Mouse (Mus musculus) liver, embryonic 14.5 days (tissue): ENCODE measurements at regions not wholly inside any gene's neighbourhood (a gene's known extent, or its start where the extent isn't known, plus 50 kb on each side); places are given as distances from the start of the nearest gene placed in this dataset.

Source experiments
- ATAC-seq: fragments of 200-750 bp; cut with Nextera tagmentation; 2 replicates; pipeline ENCODE4 v1.8.0; 2017; ENCODE audit warnings: moderate number of reproducible peaks, mild to moderate bottlenecking, moderate library complexity; ENCODE audit not compliant: insufficient read depth
- DNase-seq, 3 experiments: peaks; one replicate each; pipeline ENCODE4 v3.0.0-alpha.2; 2012 to 2013; ENCODE audit warnings: low read depth in 3 of 3, low spot score in 3 of 3
- H3K27ac ChIP-seq: fragments of 300-500 bp; sonication (generic); 2 replicates; pipeline ENCODE4 v1.5.1; 2014; ENCODE audit warnings: moderate library complexity, mild to moderate bottlenecking, control low read depth, inconsistent platforms
- H3K27me3 ChIP-seq: fragments of 300-500 bp; sonication (generic); 2 replicates; pipeline ENCODE4 v1.6.1; 2014; ENCODE audit warnings: mild to moderate bottlenecking, low read length, moderate library complexity; ENCODE audit not compliant: control insufficient read depth, insufficient read depth
- H3K36me3 ChIP-seq: fragments of 300-500 bp; sonication (generic); replicated peaks from 2 replicates; pipeline ENCODE4 v1.6.1; 2014; ENCODE audit warnings: low read depth; ENCODE audit not compliant: control insufficient read depth, insufficient read depth
- H3K4me1 ChIP-seq, 2 experiments: fragments of 200-500 bp in 1 of 2; fragments of 300-500 bp in 1 of 2; sonication (generic) in 1 of 2; replicated peaks; 2 replicates each; pipeline ENCODE4 v1.6.1; 2012 to 2014; ENCODE audit warnings: antibody characterized with exemption in 1 of 2, inconsistent platforms in 1 of 2, low read length in 1 of 2; ENCODE audit not compliant: control insufficient read depth in 2 of 2, insufficient read depth in 2 of 2
- H3K4me2 ChIP-seq: fragments of 300-500 bp; sonication (generic); 2 replicates; pipeline ENCODE4 v1.6.1; 2014; ENCODE audit warnings: low read depth, mild to moderate bottlenecking, control low read depth, moderate library complexity
- H3K4me3 ChIP-seq, 2 experiments: fragments of 200-500 bp in 1 of 2; fragments of 300-500 bp in 1 of 2; sonication (generic) in 1 of 2; 2 replicates each; pipeline ENCODE4 v1.5.1; 2012 to 2014; ENCODE audit warnings: low read depth in 2 of 2, low read length in 2 of 2, mild to moderate bottlenecking in 2 of 2, control low read depth in 1 of 2, inconsistent platforms in 1 of 2, moderate library complexity in 1 of 2; ENCODE audit not compliant: insufficient read depth in 1 of 2
- H3K9ac ChIP-seq: fragments of 300-500 bp; sonication (generic); replicated peaks from 2 replicates; pipeline ENCODE4 v1.6.1; 2014; ENCODE audit warnings: mild to moderate bottlenecking, control low read depth, moderate library complexity
- H3K9me3 ChIP-seq: fragments of 300-500 bp; sonication (generic); 2 replicates; pipeline ENCODE4 v1.6.1; 2016; ENCODE audit warnings: low read length, mixed read lengths; ENCODE audit not compliant: control insufficient read depth
- CTCF ChIP-seq: IDR thresholded peaks from 2 replicates; pipeline ENCODE4 v1.5.1; 2016; ENCODE audit warnings: antibody characterized with exemption, low read depth, control low read depth
- EP300 ChIP-seq: IDR thresholded peaks from 2 replicates; pipeline ENCODE4 v1.6.1; 2016; ENCODE audit warnings: antibody characterized with exemption, low read depth
- WGBS: fragments of 180-500 bp; shearing (Covaris S2); extraction: QIAGEN DNeasy Blood & Tissue Kit; methylation state at CpG from one replicate; pipeline ENCODE4 v1.1.7; 2014; ENCODE audit not compliant: insufficient replicate concordance; 5-methylcytosine and 5-hydroxymethylcytosine counted together

- DNase-seq (no peak), ATAC-seq (no peak)
- WGBS: 53% methylated on average over 9 of the region's 9 CpGs
- no peaks in the 10 kb centered on the region for H3K27me3 ChIP-seq
- TF ChIP-seq CTCF: no peak
- TF ChIP-seq EP300: no peak
- H3K9me3 ChIP-seq: no peaks in the 10 kb centered on the region
- H3K4me2 ChIP-seq: no peak overlapping the region
- no peak overlapping the region for H3K9ac ChIP-seq
- no peak overlapping the region for H3K27ac ChIP-seq
- no peaks in the 10 kb centered on the region for H3K4me1 ChIP-seq
- no peak overlapping the region for H3K4me3 ChIP-seq
- no peaks in the 10 kb centered on the region for H3K36me3 ChIP-seq
Measured at GRCm38 (mm10) chr8:92427801-92428200, 70.4 kb downstream of the Irx5 start.

- H3K4me3 ChIP-seq: no peak overlapping the region
- TF ChIP-seq EP300 (no peak), CTCF (no peak)
- H3K36me3 ChIP-seq: no peaks in the 10 kb centered on the region
- no peak overlapping the region for H3K4me2 ChIP-seq
- no peak overlapping the region for H3K27ac ChIP-seq
- ATAC-seq: no peak
- H3K4me1 ChIP-seq: no peaks in the 10 kb centered on the region
- H3K9ac ChIP-seq: no peak overlapping the region
- WGBS: 67% methylated on average over 15 of the region's 15 CpGs
- no peaks in the 10 kb centered on the region for H3K27me3 ChIP-seq
- no peak for DNase-seq
- no peaks in the 10 kb centered on the region for H3K9me3 ChIP-seq
Measured at GRCm38 (mm10) chr8:92437075-92437663, 79.7 kb downstream of the Irx5 start.

GRCm38 (mm10) chr8:92438294-92438693 is 80.9 kb downstream of the Irx5 start:
- no peak overlapping the region for H3K9ac ChIP-seq
- no peak for TF ChIP-seq CTCF
- TF ChIP-seq EP300: no peak
- H3K4me1 ChIP-seq: no peaks in the 10 kb centered on the region
- H3K9me3 ChIP-seq: no peaks in the 10 kb centered on the region
- no peak for ATAC-seq
- H3K36me3 ChIP-seq: no peaks in the 10 kb centered on the region
- no peak for DNase-seq
- H3K4me3 ChIP-seq: no peak overlapping the region
- no peaks in the 10 kb centered on the region for H3K27me3 ChIP-seq
- WGBS: 24% methylated on average over 9 of the region's 9 CpGs
- no peak overlapping the region for H3K4me2 ChIP-seq
- H3K27ac ChIP-seq: no peak overlapping the region

GRCm38 (mm10) chr8:92439713-92440436 is 82.5 kb downstream of the Irx5 start:
- ATAC-seq: no peak
- Histone ChIP-seq H3K4me1 (no peaks in the 10 kb centered on the region), H3K27ac (no peak overlapping the region), H3K36me3 (no peaks in the 10 kb centered on the region), H3K9me3 (no peaks in the 10 kb centered on the region), H3K4me2 (no peak overlapping the region), H3K9ac (no peak overlapping the region), H3K27me3 (no peaks in the 10 kb centered on the region), H3K4me3 (no peak overlapping the region)
- no peak for TF ChIP-seq EP300
- no peak for TF ChIP-seq CTCF
- DNase-seq: no peak
- 60% methylated on average over 9 of the region's 9 CpGs for WGBS

GRCm38 (mm10) chr8:92442086-92442485 is 84.7 kb downstream of the Irx5 start:
- H3K27ac ChIP-seq: no peak overlapping the region
- no peaks in the 10 kb centered on the region for H3K27me3 ChIP-seq
- no peaks in the 10 kb centered on the region for H3K9me3 ChIP-seq
- ATAC-seq (no peak), DNase-seq (no peak)
- TF ChIP-seq EP300: no peak
- no peak for TF ChIP-seq CTCF
- no peak overlapping the region for H3K9ac ChIP-seq
- WGBS: 65% methylated on average over 6 of the region's 6 CpGs
- no peaks in the 10 kb centered on the region for H3K36me3 ChIP-seq
- H3K4me3 ChIP-seq: no peak overlapping the region
- H3K4me1 ChIP-seq: no peaks in the 10 kb centered on the region
- no peak overlapping the region for H3K4me2 ChIP-seq
